Mouse (Mus musculus) C3H10T1/2 (cell line): ENCODE data around the gene Atp6v1e1. TPM values are rescaled to one million over a fixed set of nuclear protein-coding genes. Genes with fewer than 3 reads are reported as not detected.

Source experiments
- polyA plus RNA-seq, 2 experiments: library from polyadenylated mRNA; unstranded; fragments of >200 nt; fragmentation: generic; extraction: Trizol; gene quantifications; one replicate each; pipeline ENCODE4 v1.2.1; 2012; ENCODE audit warnings: missing spikeins in 2 of 2

Gene Atp6v1e1
- polyA plus RNA-seq = 100 to 1,000 TPM in 1 of 2 experiments, 10 to 100 TPM in 1; 30.1 to 119 TPM

GRCm38 (mm10) chr6:120822307-120822928 is at the start of gene Atp6v1e1:
Atp6v1e1 (minus strand) TSS chr6:120822793.

GRCm38 (mm10) chr6:120835474-120836374 is 13.1 kb upstream of the Atp6v1e1 start, which contains the start of gene Bcl2l13:
Bcl2l13 (plus strand) TSS chr6:120836212.

GRCm38 (mm10) chr6:120773149-120773628 is 49.4 kb downstream of the Atp6v1e1 start, which contains the start of gene Slc25a18:
Slc25a18 (plus strand) TSS chr6:120773578.

Other genes with a start within 250 kb of the Atp6v1e1 start
- under 1 TPM; 0.01 to 0.02 TPM for gene Cecr2, start 156.4 kb downstream of the Atp6v1e1 start, polyA plus RNA-seq
- under 1 TPM; 0.01 to 0.11 TPM for gene Slc25a18, start 49.2 kb downstream of the Atp6v1e1 start, polyA plus RNA-seq
- gene Bcl2l13, start 13.4 kb upstream of the Atp6v1e1 start, polyA plus RNA-seq = 1 to 10 TPM; 2.7 to 9.6 TPM
- 10 to 100 TPM in 1 of 2 experiments, 1 to 10 TPM in 1; 6.6 to 16.2 TPM for gene Bid, start 94.1 kb upstream of the Atp6v1e1 start, polyA plus RNA-seq